Comparison of ENCODE assay signal across 30 mouse cellular contexts in the genomic region with DNA sequence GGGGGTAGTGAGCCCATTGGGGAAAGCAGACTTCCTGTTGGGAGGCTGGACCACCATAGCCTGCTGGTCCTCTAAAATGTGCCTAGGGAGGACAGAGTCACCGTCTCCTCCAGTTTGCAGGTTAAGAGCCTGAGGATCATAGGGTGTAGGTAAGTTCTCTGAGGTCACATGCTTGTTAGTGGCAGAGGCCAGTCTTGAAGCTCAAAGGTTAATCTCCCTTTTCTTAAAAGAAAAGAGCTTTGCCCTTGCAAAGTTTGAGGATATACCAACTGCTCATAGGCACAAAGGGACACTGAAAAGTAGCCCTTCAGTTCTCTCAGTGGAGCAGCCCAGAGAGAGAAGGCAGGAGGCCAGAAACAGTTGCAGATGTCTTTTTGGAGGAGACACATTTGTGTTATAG.
"Had no signal": no experiment of that assay in that cellular context is flagged by ENCODE, and none has a peak within 500 bp of the region (broad histone marks: within the 10 kb centered on the region; RNA-seq: fewer than 3 reads in every experiment).

No protein-coding gene starts in this region.

- H3K4me3 ChIP-seq: heart, adult 2 months; heart, embryonic 10.5 days; heart, embryonic 12.5 days; heart, embryonic 13.5 days; heart, embryonic 15.5 days; hindbrain, embryonic 10.5 days; hindbrain, embryonic 12.5 days; hindbrain, embryonic 13.5 days; hindbrain, embryonic 15.5 days; intestine, embryonic 15.5 days; kidney, embryonic 15.5 days; layer of hippocampus, adult 2 months; left cerebral cortex, adult 2 months had no signal

- DNase-seq: heart, adult 2 months; heart, postnatal 10 days; heart, postnatal 14 days; heart, postnatal 4 days; kidney, adult 11 months; kidney, adult 18-20 months; kidney, postnatal 10 days; kidney, postnatal 25 days; layer of hippocampus, adult 9-11 months; layer of hippocampus, postnatal 36 days had no signal

- H3K36me3 ChIP-seq: heart, embryonic 10.5 days; heart, embryonic 12.5 days; heart, embryonic 13.5 days; heart, embryonic 15.5 days; hindbrain, embryonic 10.5 days; hindbrain, embryonic 12.5 days; hindbrain, embryonic 13.5 days; hindbrain, embryonic 15.5 days; intestine, embryonic 15.5 days; kidney, embryonic 15.5 days had no signal

- ATAC-seq: hindbrain, embryonic 16.5 days; hindbrain, postnatal 0 days; inflammation-experienced regulatory T-cells, adult 6 months; intestine, embryonic 15.5 days; intestine, embryonic 16.5 days; intestine, postnatal 0 days had no signal

- H3K4me2 ChIP-seq: heart, embryonic 11.5 days; heart, embryonic 12.5 days; heart, embryonic 13.5 days; heart, embryonic 15.5 days; hindbrain, embryonic 12.5 days; hindbrain, embryonic 13.5 days; hindbrain, embryonic 14.5 days; hindbrain, embryonic 15.5 days; intestine, embryonic 15.5 days; kidney, embryonic 15.5 days had no signal

- H3K9ac ChIP-seq: heart, embryonic 12.5 days; heart, embryonic 13.5 days; heart, embryonic 15.5 days; hindbrain, embryonic 12.5 days; hindbrain, embryonic 13.5 days; hindbrain, embryonic 14.5 days; hindbrain, embryonic 15.5 days; intestine, embryonic 15.5 days; kidney, embryonic 15.5 days had no signal

- H3K9me3 ChIP-seq: heart, embryonic 10.5 days; heart, embryonic 12.5 days; heart, embryonic 13.5 days; heart, embryonic 15.5 days; hindbrain, embryonic 10.5 days; hindbrain, embryonic 12.5 days; hindbrain, embryonic 13.5 days; hindbrain, embryonic 15.5 days; intestine, embryonic 15.5 days; kidney, embryonic 15.5 days had no signal

- H3K4me1 ChIP-seq: heart, embryonic 10.5 days; heart, embryonic 12.5 days; heart, embryonic 13.5 days; heart, embryonic 15.5 days; hindbrain, embryonic 10.5 days; hindbrain, embryonic 12.5 days; intestine, embryonic 15.5 days; kidney, embryonic 15.5 days had no signal

- H3K27me3 ChIP-seq: heart, embryonic 12.5 days; heart, embryonic 13.5 days; heart, embryonic 15.5 days; hindbrain, embryonic 12.5 days; hindbrain, embryonic 13.5 days; hindbrain, embryonic 15.5 days; intestine, embryonic 15.5 days; kidney, embryonic 15.5 days had no signal

- H3K27ac ChIP-seq: heart, adult 2 months; heart, embryonic 10.5 days; heart, embryonic 13.5 days; heart, embryonic 15.5 days; hindbrain, embryonic 10.5 days; hindbrain, embryonic 12.5 days; hindbrain, embryonic 13.5 days; hindbrain, embryonic 14.5 days; hindbrain, embryonic 15.5 days; hindbrain, postnatal 0 days; intestine, embryonic 15.5 days; kidney, embryonic 15.5 days; kidney, postnatal 0 days; layer of hippocampus, adult 2 months; left cerebral cortex, adult 2 months had no signal
